Mouse (Mus musculus) limb, embryonic 14.5 days (tissue): ENCODE results near the gene Trim63. TPM values are rescaled to one million over a fixed set of nuclear protein-coding genes. Genes with fewer than 3 reads are reported as not detected.

Experiments
- ATAC-seq: fragments of 200-750 bp; cut with Nextera tagmentation; 2 replicates; pipeline ENCODE4 v1.8.0; 2017; ENCODE audit warnings: low read depth, moderate number of reproducible peaks, moderate TSS enrichment; ENCODE audit not compliant: low FRiP score
- DNase-seq: peaks from one replicate; pipeline ENCODE4 v3.0.0-alpha.2; 2015; ENCODE audit warnings: low spot score
- H3K27ac ChIP-seq: fragments of 300-500 bp; sonication (generic); replicated peaks from 2 replicates; pipeline ENCODE4 v1.5.1; 2014; ENCODE audit warnings: low read depth, mild to moderate bottlenecking, low read length, moderate library complexity, mixed read lengths
- H3K27me3 ChIP-seq: fragments of 300-500 bp; sonication (generic); 2 replicates; pipeline ENCODE4 v1.6.1; 2014; ENCODE audit warnings: low read length, mixed read lengths; ENCODE audit not compliant: control insufficient read depth, insufficient read depth
- H3K36me3 ChIP-seq: fragments of 300-500 bp; sonication (generic); 2 replicates; pipeline ENCODE4 v1.6.1; 2014; ENCODE audit warnings: mild to moderate bottlenecking, low read length, moderate library complexity, mixed read lengths; ENCODE audit not compliant: control insufficient read depth, insufficient read depth
- H3K4me1 ChIP-seq: fragments of 300-500 bp; sonication (generic); 2 replicates; pipeline ENCODE4 v1.6.1; 2014; ENCODE audit warnings: antibody characterized with exemption, low read length, mixed read lengths; ENCODE audit not compliant: control insufficient read depth, insufficient read depth
- H3K4me2 ChIP-seq: fragments of 300-500 bp; sonication (generic); replicated peaks from 2 replicates; pipeline ENCODE4 v1.6.1; 2014; ENCODE audit warnings: low read depth, mild to moderate bottlenecking, low read length, moderate library complexity; ENCODE audit not compliant: severe bottlenecking
- H3K4me3 ChIP-seq: fragments of 300-500 bp; sonication (generic); replicated peaks from 2 replicates; pipeline ENCODE4 v1.5.1; 2014; ENCODE audit warnings: low read length
- H3K9ac ChIP-seq: fragments of 300-500 bp; sonication (generic); 2 replicates; pipeline ENCODE4 v1.6.1; 2014; ENCODE audit warnings: mild to moderate bottlenecking, low read depth, low read length, moderate library complexity; ENCODE audit not compliant: severe bottlenecking
- H3K9me3 ChIP-seq: fragments of 300-500 bp; sonication (generic); 2 replicates; pipeline ENCODE4 v1.6.1; 2016; ENCODE audit warnings: low read length; ENCODE audit not compliant: control insufficient read depth
- POLR2A ChIP-seq: fragments of 200-500 bp; IDR thresholded peaks from 2 replicates; pipeline ENCODE4 v1.8.0; 2012; ENCODE audit warnings: inconsistent platforms, mild to moderate bottlenecking, moderate library complexity, borderline replicate concordance; ENCODE audit not compliant: insufficient read depth, insufficient read length; ENCODE audit errors: extremely low read depth
- WGBS: fragments of 180-500 bp; shearing (Covaris S2); extraction: QIAGEN DNeasy Blood & Tissue Kit; methylation state at CpG from one replicate; pipeline ENCODE4 v1.1.7; 2014; 5-methylcytosine and 5-hydroxymethylcytosine counted together
- polyA plus RNA-seq, 2 experiments: library from polyadenylated mRNA; depleted of rRNA in 1 of 2; stranded (reverse) in 1 of 2; unstranded in 1 of 2; fragments of >200 nt; fragmentation: Nextera tagmentation in 1 of 2; extraction: Ambion mirVana in 1 of 2; gene quantifications; 2 replicates each; pipeline versions ENCODE4 v1.2.1 to v1.2.3; 2012 to 2014

Trim63 gene
- polyA plus RNA-seq, 2 experiments, result 1.4 to 5.1 TPM

GRCm38 (mm10) chr4:134272731-134273416 lies 42.0 kb upstream of the Trim63 start:
- ATAC-seq (no peak), DNase-seq (no peak)
- Histone ChIP-seq H3K36me3 (peaks cover 20% of the 10 kb centered on the region), H3K9ac (no peak overlapping the region), H3K4me3 (peak overlapping the region; percentile 13), H3K27ac (no peak overlapping the region), H3K27me3 (no peaks in the 10 kb centered on the region), H3K9me3 (no peaks in the 10 kb centered on the region), H3K4me2 (peak overlapping the region; percentile 35), H3K4me1 (no peaks in the 10 kb centered on the region; the same call in 1 of the 2 replicates)
- 15% methylated on average over 13 of the region's 13 CpGs for WGBS
- TF ChIP-seq POLR2A, result no peak

DNA sequence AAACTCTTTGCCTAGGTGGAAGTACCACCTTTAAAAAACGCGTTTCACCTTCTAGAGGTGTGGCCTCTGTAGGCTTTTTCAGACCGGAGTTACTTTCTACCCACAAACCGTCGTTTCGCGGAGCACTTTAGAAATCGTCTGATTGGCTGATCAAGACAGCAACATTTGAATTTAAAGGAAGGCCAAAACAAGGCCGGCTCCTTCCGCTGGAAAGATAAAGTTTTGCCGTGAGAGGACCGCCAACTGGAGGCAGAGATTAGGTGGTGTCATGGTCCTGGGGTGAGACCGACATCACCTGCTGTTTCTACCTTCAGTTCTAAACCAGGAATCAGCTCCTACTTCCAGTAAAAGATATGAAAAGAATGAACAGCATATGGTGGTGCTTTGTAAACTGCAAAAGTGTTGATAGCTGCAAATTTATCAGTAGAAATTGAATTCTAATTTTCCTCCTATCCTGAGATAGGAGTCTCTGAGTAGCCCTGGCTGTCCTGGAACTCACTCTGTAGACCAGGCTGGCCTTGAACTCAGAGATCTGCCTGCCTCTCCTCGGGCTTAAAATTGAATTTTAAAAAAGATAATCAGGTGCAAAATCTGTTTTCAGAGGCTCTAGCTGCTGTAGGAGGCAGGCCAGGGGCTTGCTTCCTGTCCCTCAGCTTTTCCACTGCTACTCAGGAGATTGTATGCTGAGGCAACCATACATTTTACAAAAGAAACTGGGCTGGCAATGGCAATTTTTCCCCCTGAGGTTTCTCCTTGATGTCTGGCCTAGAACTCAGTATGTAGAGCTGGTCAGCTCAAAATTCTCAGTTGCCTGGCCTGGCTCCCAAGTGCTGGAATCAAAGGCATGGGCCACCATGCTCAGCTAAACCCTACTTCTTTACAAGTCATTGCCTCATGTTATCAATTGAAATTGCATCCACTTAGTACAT lies 41.2 kb upstream of the Trim63 start:
- H3K9ac ChIP-seq, result peak overlapping the region; percentile 28; the same call in 1 of the 2 replicates
- no peak overlapping the region for H3K27ac ChIP-seq
- ATAC-seq (no peak), DNase-seq (peak; percentile 62)
- no peaks in the 10 kb centered on the region for H3K27me3 ChIP-seq
- no peak for TF ChIP-seq POLR2A
- H3K9me3 ChIP-seq, result no peaks in the 10 kb centered on the region
- H3K4me2 ChIP-seq, result peak overlapping the region; percentile 35
- H3K4me3 ChIP-seq, result peak overlapping the region; percentile 13
- no peaks in the 10 kb centered on the region; the same call in 1 of the 2 replicates for H3K4me1 ChIP-seq
- H3K36me3 ChIP-seq, result peaks cover 28% of the 10 kb centered on the region
- WGBS, result 7% methylated on average over 14 of the region's 14 CpGs

GRCm38 (mm10) chr4:134284942-134285341 lies 30.0 kb upstream of the Trim63 start:
- 91% methylated on average over 2 of the region's 2 CpGs for WGBS
- H3K27me3 ChIP-seq, result no peaks in the 10 kb centered on the region
- DNase-seq, result no peak
- H3K36me3 ChIP-seq, result peaks cover 42% of the 10 kb centered on the region
- no peak for TF ChIP-seq POLR2A
- H3K9me3 ChIP-seq, result no peaks in the 10 kb centered on the region
- H3K4me3 ChIP-seq, result no peak overlapping the region
- H3K9ac ChIP-seq, result no peak overlapping the region
- no peak overlapping the region for H3K27ac ChIP-seq
- ATAC-seq, result no peak
- H3K4me2 ChIP-seq, result no peak overlapping the region
- H3K4me1 ChIP-seq, result peaks cover 8% of the 10 kb centered on the region

GRCm38 (mm10) chr4:134286226-134287167 lies 28.4 kb upstream of the Trim63 start:
- DNase-seq, result no peak

More at GRCm38 (mm10) chr4:134286226-134287167, 28.4 kb upstream of the Trim63 start:
- TF ChIP-seq POLR2A, result no peak
- WGBS, result 5% methylated on average over 42 of the region's 59 CpGs
- Histone ChIP-seq H3K9me3 (no peaks in the 10 kb centered on the region), H3K4me1 (peaks cover 8% of the 10 kb centered on the region), H3K27me3 (no peaks in the 10 kb centered on the region), H3K9ac (peak overlapping the region; percentile 96), H3K27ac (peak overlapping the region; percentile 72), H3K4me2 (peak overlapping the region; percentile 84), H3K36me3 (peaks cover 28% of the 10 kb centered on the region), H3K4me3 (peak overlapping the region; percentile 100)
- peak; percentile 39 for ATAC-seq
